Mouse (Mus musculus) forebrain, embryonic 13.5 days (tissue): ENCODE data around the gene Ryr2. TPM values are rescaled to one million over a fixed set of nuclear protein-coding genes. Genes with fewer than 3 reads are reported as not detected.
"Not testable (repeated sequence)": the region's sequence is repeated elsewhere in the genome, so short reads cannot be mapped to it uniquely, and the experiment has no call there.

Source experiments
- ATAC-seq: fragments of 200-750 bp; cut with Nextera tagmentation; 2 replicates; pipeline ENCODE4 v1.8.0; 2017
- H3K27ac ChIP-seq: fragments of 300-500 bp; sonication (generic); 2 replicates; pipeline ENCODE4 v1.5.1; 2015; ENCODE audit warnings: inconsistent platforms, mild to moderate bottlenecking, moderate library complexity
- H3K27me3 ChIP-seq: fragments of 300-500 bp; sonication (generic); 2 replicates; pipeline ENCODE4 v1.6.1; 2015; ENCODE audit warnings: mild to moderate bottlenecking, inconsistent platforms
- H3K36me3 ChIP-seq: fragments of 300-500 bp; sonication (generic); 2 replicates; pipeline ENCODE4 v1.6.1; 2015; ENCODE audit warnings: mild to moderate bottlenecking, inconsistent platforms; ENCODE audit not compliant: poor library complexity, severe bottlenecking
- H3K4me1 ChIP-seq: fragments of 300-500 bp; sonication (generic); 2 replicates; pipeline ENCODE4 v1.6.1; 2015; ENCODE audit warnings: inconsistent platforms
- H3K4me2 ChIP-seq: fragments of 300-500 bp; sonication (generic); 2 replicates; pipeline ENCODE4 v1.6.1; 2015; ENCODE audit warnings: inconsistent platforms, mild to moderate bottlenecking, moderate library complexity
- H3K4me3 ChIP-seq: fragments of 300-500 bp; sonication (generic); 2 replicates; pipeline ENCODE4 v1.5.1; 2015; ENCODE audit warnings: mild to moderate bottlenecking, inconsistent platforms
- H3K9ac ChIP-seq: fragments of 300-500 bp; sonication (generic); 2 replicates; pipeline ENCODE4 v1.6.1; 2015; ENCODE audit warnings: mild to moderate bottlenecking, inconsistent platforms
- H3K9me3 ChIP-seq: fragments of 300-500 bp; sonication (generic); replicated peaks from 2 replicates; pipeline ENCODE4 v1.6.1; 2016; ENCODE audit warnings: inconsistent platforms
- whole genome bisulfite sequencing: fragments of 180-500 bp; shearing (Covaris S2); methylation state at CpG from one replicate; pipeline ENCODE4 v1.1.7; 2015; 5-methylcytosine and 5-hydroxymethylcytosine counted together
- polyA plus RNA-seq: library from polyadenylated mRNA; unstranded; fragments of >200 nt; fragmentation: Nextera tagmentation; extraction: Ambion mirVana; gene quantifications from 2 replicates; pipeline ENCODE4 v1.2.1, GENCODE M21; 2015

The Ryr2 gene
- polyA plus RNA-seq, 1 experiment from 2014 or later, result 0.53 TPM

GRCm38 (mm10) chr13:11837870-11838269 lies 268.9 kb downstream of the Ryr2 start:
- Histone ChIP-seq H3K4me1 (no peaks in the 10 kb centered on the region), H3K9ac (no peak overlapping the region), H3K4me2 (no peak overlapping the region), H3K36me3 (no peaks in the 10 kb centered on the region), H3K27me3 (no peaks in the 10 kb centered on the region), H3K4me3 (no peak overlapping the region), H3K27ac (no peak overlapping the region), H3K9me3 (no peaks in the 10 kb centered on the region)
- 96% methylated on average over 3 of the region's 3 CpGs for WGBS
- ATAC-seq, result no peak

DNA sequence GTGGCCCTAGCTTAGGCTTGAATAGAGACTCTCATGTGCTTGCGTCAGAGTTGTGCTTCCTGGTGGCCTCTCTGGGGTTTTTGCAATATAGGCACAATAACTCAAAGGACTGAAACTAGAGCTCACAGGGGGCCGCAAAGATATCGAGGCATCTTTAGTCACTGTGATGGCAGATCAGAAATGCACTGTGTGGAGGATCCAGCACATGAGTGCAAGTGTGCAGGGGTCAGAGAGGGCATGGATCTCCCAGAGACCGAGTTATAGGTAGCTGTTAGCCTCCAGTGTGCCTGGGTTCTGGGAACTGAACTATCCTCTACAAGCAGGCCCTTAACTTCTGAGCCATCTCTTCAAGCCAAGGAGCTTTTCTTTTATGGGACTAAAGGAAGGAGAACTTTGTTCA lies 269.6 kb downstream of the Ryr2 start:
- Histone ChIP-seq H3K4me1 (no peaks in the 10 kb centered on the region), H3K27me3 (no peaks in the 10 kb centered on the region), H3K9me3 (no peaks in the 10 kb centered on the region), H3K4me3 (no peak overlapping the region), H3K36me3 (no peaks in the 10 kb centered on the region), H3K27ac (no peak overlapping the region), H3K4me2 (no peak overlapping the region), H3K9ac (no peak overlapping the region)
- ATAC-seq, result no peak
- 88% methylated on average over 4 of the region's 4 CpGs for WGBS

DNA sequence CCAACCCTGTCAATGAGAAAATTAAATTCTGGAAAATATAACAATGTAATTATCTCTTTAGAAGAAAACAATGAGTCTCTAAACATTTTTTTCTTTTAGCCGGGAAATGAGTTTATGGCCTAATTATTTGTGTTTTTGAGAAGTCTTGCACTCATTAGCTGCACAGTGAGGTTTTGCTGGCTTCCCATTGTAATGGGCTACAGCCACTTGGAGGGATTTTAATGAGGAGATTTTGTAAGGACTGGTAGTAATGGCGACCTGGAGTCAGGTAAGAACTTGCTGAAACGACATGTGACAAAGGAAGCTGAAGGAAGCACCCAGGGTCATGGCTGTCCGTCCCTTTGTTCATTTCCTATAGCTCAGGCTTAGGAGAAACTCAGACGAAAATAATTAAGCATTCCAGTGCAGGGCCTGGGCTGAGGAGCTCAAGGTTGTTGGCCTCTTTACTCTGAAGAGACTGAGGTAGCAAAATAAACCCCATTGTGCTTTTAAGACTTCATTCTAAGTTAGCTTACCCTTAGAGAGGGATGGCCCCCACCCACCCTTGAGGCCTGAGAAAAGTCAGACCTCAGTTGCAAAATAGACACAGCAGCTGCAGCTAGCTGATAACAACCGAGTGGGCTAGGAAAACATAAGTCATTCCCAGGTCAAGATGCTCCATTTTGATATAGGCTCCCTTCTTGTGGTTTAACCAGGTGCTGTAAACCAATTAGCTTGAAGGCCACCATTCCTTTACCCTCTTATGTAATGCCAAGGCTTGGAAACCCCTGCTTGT lies 270.3 kb downstream of the Ryr2 start:
- H3K4me3 ChIP-seq, result no peak overlapping the region
- H3K9me3 ChIP-seq, result no peaks in the 10 kb centered on the region
- no peaks in the 10 kb centered on the region for H3K36me3 ChIP-seq
- H3K27me3 ChIP-seq, result no peaks in the 10 kb centered on the region
- no peak overlapping the region for H3K27ac ChIP-seq
- 20% methylated on average over 6 of the region's 6 CpGs for WGBS
- H3K4me1 ChIP-seq, result no peaks in the 10 kb centered on the region
- no peak for ATAC-seq
- no peak overlapping the region for H3K4me2 ChIP-seq
- no peak overlapping the region for H3K9ac ChIP-seq

GRCm38 (mm10) chr13:11831210-11831609 lies 275.5 kb downstream of the Ryr2 start:
- Histone ChIP-seq H3K4me2 (no peak overlapping the region), H3K9me3 (no peaks in the 10 kb centered on the region), H3K9ac (no peak overlapping the region), H3K4me3 (no peak overlapping the region), H3K27me3 (no peaks in the 10 kb centered on the region), H3K27ac (no peak overlapping the region), H3K36me3 (no peaks in the 10 kb centered on the region), H3K4me1 (no peaks in the 10 kb centered on the region)
- WGBS, result 75% methylated on average over 4 of the region's 4 CpGs
- ATAC-seq, result no peak

DNA sequence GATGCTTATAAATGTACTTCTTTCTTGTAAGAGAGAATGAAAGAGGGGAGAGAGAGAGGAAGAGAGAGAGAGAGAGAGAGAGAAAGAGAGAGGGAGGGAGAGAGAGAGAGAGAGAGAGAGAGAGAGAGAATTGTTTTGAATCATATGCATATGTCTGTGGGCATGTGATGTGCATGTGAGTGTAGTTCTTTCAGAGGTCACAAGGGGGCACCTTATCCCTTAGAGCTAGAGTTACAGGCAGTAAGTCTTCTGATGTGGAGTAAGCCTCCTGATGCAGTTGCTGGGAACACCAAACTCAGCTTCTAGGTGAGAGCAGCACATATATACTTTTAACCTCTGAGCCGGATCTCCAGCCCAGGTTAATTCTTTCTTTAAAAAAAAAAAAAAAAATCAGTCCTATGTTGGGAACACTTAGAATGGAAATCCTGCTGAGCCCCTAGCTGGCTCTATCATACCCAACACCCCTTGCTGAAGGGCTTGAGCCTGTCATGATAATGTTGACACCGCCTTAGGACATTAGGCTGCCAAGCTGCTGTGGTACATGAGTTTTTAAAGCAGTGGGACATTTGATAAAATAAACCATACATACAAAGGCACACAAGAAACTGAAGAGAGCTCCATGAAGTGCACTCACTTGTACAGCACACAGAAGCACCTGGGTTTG lies 281.1 kb downstream of the Ryr2 start:
- Histone ChIP-seq H3K4me1 (no peaks in the 10 kb centered on the region), H3K27ac (no peak overlapping the region), H3K9me3 (no peaks in the 10 kb centered on the region), H3K36me3 (no peaks in the 10 kb centered on the region), H3K4me2 (no peak overlapping the region), H3K27me3 (no peaks in the 10 kb centered on the region), H3K9ac (no peak overlapping the region), H3K4me3 (no peak overlapping the region)
- ATAC-seq, result no peak
- WGBS, result 97% methylated on average over 2 of the region's 2 CpGs

GRCm38 (mm10) chr13:11818723-11819122 lies 288.0 kb downstream of the Ryr2 start:
- Histone ChIP-seq H3K4me1 (no peaks in the 10 kb centered on the region), H3K9me3 (no peaks in the 10 kb centered on the region), H3K4me3 (no peak overlapping the region), H3K27me3 (no peaks in the 10 kb centered on the region), H3K27ac (no peak overlapping the region), H3K9ac (no peak overlapping the region), H3K36me3 (no peaks in the 10 kb centered on the region), H3K4me2 (no peak overlapping the region)
- ATAC-seq, result no peak
- WGBS, result 69% methylated on average over 3 of the region's 3 CpGs

DNA sequence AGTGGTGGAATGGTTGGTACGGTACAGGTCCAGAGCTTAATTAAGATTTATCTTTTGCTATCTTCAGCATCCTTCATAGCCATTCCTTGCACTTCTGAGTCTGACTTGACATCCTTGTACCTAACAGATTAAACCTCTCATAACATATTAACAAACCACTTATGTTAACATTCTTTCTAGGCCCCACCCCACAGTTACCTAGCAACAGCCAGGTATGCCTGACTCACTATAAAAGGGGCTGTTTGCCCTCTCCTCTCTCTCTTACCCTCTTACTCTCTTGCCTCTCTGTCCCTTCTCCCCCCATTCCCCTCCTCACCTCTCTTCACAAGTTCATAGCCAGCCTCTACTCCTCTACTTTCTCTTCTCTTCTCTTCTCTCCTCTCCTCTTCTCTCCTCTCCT lies 297.4 kb downstream of the Ryr2 start:
- not testable (repeated sequence) for ATAC-seq, H3K4me1 ChIP-seq, H3K27me3 ChIP-seq, H3K27ac ChIP-seq, H3K9ac ChIP-seq, H3K4me2 ChIP-seq, H3K36me3 ChIP-seq, H3K9me3 ChIP-seq, H3K4me3 ChIP-seq
- 84% methylated on average over 1 of the region's 1 CpGs for WGBS

GRCm38 (mm10) chr13:11792536-11792935 lies 314.2 kb downstream of the Ryr2 start:
- no peak overlapping the region for H3K27ac ChIP-seq
- no peak overlapping the region for H3K9ac ChIP-seq
- ATAC-seq, result no peak
- no peaks in the 10 kb centered on the region for H3K27me3 ChIP-seq
- no peaks in the 10 kb centered on the region for H3K4me1 ChIP-seq
- 84% methylated on average over 3 of the region's 3 CpGs for WGBS
- H3K4me3 ChIP-seq, result no peak overlapping the region
- no peak overlapping the region for H3K4me2 ChIP-seq
- H3K36me3 ChIP-seq, result no peaks in the 10 kb centered on the region
- H3K9me3 ChIP-seq, result no peaks in the 10 kb centered on the region

GRCm38 (mm10) chr13:11790536-11790935 lies 316.2 kb downstream of the Ryr2 start:
- no peak for ATAC-seq
- no peak overlapping the region for H3K4me3 ChIP-seq
- H3K27ac ChIP-seq, result no peak overlapping the region
- WGBS, result 68% methylated on average over 5 of the region's 5 CpGs
- H3K4me2 ChIP-seq, result no peak overlapping the region
- no peaks in the 10 kb centered on the region for H3K4me1 ChIP-seq
- no peak overlapping the region for H3K9ac ChIP-seq
- no peaks in the 10 kb centered on the region for H3K36me3 ChIP-seq
- H3K27me3 ChIP-seq, result no peaks in the 10 kb centered on the region
- H3K9me3 ChIP-seq, result no peaks in the 10 kb centered on the region

GRCm38 (mm10) chr13:11782411-11783155 lies 324.2 kb downstream of the Ryr2 start:
- WGBS, result 63% methylated on average over 3 of the region's 3 CpGs

GRCm38 (mm10) chr13:11781065-11781464 lies 325.7 kb downstream of the Ryr2 start:
- H3K9ac ChIP-seq, result no peak overlapping the region
- no peak; the same call in 1 of the 2 replicates for ATAC-seq
- no peaks in the 10 kb centered on the region for H3K27me3 ChIP-seq
- no peak overlapping the region for H3K27ac ChIP-seq
- 21% methylated on average over 2 of the region's 2 CpGs for WGBS
- no peaks in the 10 kb centered on the region for H3K9me3 ChIP-seq
- no peak overlapping the region for H3K4me2 ChIP-seq
- H3K4me1 ChIP-seq, result no peaks in the 10 kb centered on the region
- no peaks in the 10 kb centered on the region for H3K36me3 ChIP-seq
- H3K4me3 ChIP-seq, result no peak overlapping the region

More at GRCm38 (mm10) chr13:11782411-11783155, 324.2 kb downstream of the Ryr2 start:
- Histone ChIP-seq H3K27ac (no peak overlapping the region), H3K4me3 (no peak overlapping the region), H3K27me3 (no peaks in the 10 kb centered on the region), H3K4me2 (no peak overlapping the region), H3K9ac (no peak overlapping the region), H3K4me1 (no peaks in the 10 kb centered on the region), H3K36me3 (no peaks in the 10 kb centered on the region), H3K9me3 (no peaks in the 10 kb centered on the region)
- no peak for ATAC-seq

GRCm38 (mm10) chr13:11777726-11778125 lies 329.0 kb downstream of the Ryr2 start:
- 88% methylated on average over 6 of the region's 6 CpGs for WGBS
- Histone ChIP-seq H3K9me3 (no peaks in the 10 kb centered on the region), H3K4me3 (no peak overlapping the region), H3K9ac (no peak overlapping the region), H3K4me2 (no peak overlapping the region), H3K4me1 (no peaks in the 10 kb centered on the region), H3K36me3 (no peaks in the 10 kb centered on the region), H3K27me3 (no peaks in the 10 kb centered on the region), H3K27ac (no peak overlapping the region)
- ATAC-seq, result no peak
